Mouse (Mus musculus): ENCODE measurements around the gene Brd3os.
A peak's percentile ranks its signal among the peaks of the same experiment; 100 is the strongest.

Brd3os gene

DNA sequence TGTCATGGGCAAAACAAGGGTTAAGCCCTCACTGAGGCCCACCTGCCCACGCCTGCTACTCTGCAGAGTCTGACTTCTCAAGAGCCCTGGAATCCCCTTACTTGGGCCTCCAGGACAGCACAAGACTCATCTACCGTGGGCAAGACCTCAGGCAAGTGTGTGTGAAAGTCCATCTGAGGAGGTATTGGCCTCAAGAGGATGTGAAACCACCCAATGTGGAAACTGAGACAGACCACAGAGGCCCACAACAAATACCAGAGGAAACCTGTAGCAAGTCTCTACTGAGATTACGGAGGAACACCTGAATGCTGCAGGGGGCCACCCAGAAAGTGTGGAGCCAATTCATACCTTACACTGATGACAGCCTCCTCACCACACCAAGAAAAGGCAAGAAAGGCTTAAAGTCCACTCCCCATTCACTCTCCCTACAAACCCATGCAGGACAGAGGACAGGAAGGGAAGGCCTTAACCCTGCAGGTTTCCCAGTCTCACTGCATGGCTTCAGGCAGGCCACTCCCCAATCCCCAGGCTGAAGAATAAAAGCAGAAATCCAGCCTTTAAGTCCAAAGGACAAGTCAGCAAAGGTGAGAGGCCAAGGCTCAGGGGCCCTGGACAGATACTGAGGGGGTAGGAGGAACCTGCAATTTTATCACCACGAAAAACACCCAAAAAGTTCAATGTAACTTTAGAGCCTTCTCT lies 27.3 kb downstream of the Brd3os start:
- DNase-seq (ENCODE audit: low read depth): no peak

GRCm38 (mm10) chr2:27469991-27470355 lies 27.8 kb downstream of the Brd3os start:
- no peak for DNase-seq (ENCODE audit: low read depth)

DNA sequence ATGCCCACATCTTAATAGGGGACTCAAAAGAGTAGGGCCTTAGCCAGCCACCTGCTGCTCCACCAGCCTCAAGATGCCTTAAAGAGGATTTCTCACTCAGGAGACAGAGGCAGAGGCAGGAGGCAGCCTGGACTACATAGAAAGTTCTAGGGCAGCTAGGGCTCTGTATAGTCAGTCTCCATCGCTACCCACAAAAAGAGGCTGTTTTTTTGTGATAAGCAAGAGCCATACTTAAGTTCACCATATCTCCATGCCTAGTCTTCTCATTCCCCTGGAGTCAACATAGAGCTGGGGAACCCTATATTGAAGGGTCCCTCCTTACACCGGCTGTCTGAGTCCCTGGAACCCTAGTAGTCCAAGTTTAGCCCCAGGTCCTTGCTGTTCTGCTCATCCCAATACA lies 28.4 kb downstream of the Brd3os start:
- DNase-seq (ENCODE audit: low read depth): no peak

- DNase-seq (ENCODE audit: low read depth): no peak
Observed at GRCm38 (mm10) chr2:27471170-27471584, 29.1 kb downstream of the Brd3os start.

DNA sequence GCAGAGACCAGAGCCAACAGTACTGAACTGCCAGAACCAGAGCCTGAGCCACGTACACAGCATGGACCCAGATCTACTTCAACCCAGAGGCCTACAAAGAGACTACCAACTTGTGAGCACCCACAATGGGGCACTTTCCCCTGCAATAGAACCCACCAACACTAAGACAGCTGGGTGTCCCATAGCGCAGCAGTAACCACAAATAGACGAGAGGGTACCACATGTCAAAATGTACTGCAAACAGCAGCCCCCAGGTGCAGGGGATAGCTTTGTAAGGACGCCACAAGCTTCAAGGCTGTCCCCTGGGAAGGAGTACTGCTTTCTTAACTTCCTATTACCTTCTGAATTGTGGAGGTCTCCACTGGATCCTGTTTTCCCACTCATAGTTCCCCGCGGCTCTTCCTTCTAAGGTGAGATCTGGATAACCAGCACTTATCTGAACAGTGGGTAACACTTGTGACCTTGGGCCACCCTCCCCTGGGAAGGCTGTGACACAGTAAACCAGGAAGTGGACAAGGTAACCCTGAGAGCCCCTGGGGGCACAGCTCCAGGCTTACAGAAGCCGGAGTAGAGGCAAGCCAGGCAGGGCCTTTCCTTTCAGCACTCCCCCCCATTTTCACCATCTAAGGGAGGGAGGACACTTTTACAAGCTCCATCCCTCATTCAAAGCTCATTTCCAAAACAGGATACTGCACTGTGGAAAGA lies 31.1 kb downstream of the Brd3os start:
- no peak for DNase-seq (ENCODE audit: low read depth)

DNA sequence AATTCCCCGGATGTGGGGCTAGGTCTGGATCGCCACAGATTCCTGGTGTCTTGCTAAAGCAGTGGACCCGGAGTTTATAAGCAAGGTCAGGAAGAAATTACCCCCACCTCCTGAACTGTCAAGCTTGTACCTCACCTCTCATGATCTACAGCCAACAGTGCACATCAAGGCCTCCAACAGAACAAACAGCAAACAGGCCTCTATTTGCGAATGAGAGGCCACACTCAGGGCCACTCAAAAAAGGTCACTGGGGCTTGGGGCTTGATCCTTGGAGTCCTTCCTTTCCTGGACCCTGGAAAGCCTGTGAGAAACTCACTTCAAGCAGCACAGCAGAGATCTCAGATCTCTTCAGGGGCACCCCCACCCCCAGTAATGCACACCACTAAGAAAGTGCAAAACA lies 31.8 kb downstream of the Brd3os start:
- DNase-seq (ENCODE audit: low read depth): no peak

DNA sequence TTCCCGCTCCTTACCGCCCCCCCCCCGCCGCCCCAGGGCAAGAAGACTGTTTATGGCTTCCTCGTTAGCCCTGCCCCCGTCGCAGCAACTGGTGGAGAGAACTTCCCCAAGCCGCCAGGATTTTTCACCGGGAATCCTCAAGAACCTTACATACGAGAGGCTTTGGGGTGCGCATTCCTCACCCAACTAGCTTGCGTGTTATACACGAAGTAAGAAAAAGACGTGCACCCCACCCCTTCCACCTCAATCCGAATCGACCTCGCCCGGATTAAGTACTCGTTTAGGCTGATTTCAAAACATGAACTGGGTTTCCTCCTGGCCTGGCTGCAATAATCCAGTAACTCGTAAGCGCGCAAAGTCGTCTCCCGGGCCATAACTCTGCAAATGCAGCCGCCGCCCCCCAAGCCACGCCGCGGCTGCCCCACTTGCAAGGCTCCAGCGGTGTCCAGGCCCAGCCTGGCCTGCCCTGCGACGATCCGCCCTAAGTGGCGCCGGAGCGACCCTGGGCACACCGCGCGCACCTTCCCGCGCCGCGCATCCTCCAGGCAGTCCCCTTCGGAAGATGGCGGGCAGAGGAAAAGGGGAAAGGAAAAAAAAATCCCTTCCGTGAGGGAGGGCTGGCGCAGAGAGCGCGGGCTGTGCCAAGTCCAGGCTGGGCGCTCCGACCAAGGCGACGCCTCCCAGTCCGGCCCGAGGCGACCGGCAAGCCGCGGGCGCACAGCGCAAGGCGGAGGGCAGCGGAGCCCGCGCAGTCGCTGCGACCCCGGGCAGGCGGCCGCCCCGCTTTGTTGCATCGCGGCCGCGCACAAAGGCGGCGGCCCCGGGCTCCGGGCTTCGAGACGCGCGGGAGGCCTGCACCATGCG lies 32.7 kb downstream of the Brd3os start:
- peak; percentile 51 for DNase-seq (ENCODE audit: low read depth)

- peak; percentile 89 for DNase-seq (ENCODE audit: low read depth)
Observed at GRCm38 (mm10) chr2:27475495-27476302, 33.6 kb downstream of the Brd3os start.

- DNase-seq (ENCODE audit: low read depth): no peak
Observed at GRCm38 (mm10) chr2:27476303-27477192, 34.4 kb downstream of the Brd3os start.

GRCm38 (mm10) chr2:27479821-27480220 lies 37.7 kb downstream of the Brd3os start:
- no peak for DNase-seq (ENCODE audit: low read depth)

DNA sequence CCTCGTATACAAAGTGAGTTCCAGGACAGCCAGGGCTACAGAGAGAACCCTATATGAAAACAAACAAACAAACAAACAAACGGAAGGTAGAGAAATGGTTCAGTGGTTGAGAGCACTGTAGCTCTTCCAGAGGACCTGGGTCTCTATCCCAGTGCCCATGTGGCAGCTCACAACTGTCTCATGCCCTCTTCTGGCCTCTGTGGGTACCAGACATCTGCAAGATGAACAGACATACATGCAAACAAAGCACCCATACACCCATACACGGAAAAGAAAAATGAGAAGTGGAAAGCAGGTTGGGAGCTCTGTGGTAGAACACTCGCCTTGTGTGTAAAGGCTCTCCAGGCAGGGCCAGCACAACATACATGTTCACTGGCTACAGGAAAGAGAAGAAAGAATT lies 38.2 kb downstream of the Brd3os start:
- DNase-seq (ENCODE audit: low read depth): no peak

DNA sequence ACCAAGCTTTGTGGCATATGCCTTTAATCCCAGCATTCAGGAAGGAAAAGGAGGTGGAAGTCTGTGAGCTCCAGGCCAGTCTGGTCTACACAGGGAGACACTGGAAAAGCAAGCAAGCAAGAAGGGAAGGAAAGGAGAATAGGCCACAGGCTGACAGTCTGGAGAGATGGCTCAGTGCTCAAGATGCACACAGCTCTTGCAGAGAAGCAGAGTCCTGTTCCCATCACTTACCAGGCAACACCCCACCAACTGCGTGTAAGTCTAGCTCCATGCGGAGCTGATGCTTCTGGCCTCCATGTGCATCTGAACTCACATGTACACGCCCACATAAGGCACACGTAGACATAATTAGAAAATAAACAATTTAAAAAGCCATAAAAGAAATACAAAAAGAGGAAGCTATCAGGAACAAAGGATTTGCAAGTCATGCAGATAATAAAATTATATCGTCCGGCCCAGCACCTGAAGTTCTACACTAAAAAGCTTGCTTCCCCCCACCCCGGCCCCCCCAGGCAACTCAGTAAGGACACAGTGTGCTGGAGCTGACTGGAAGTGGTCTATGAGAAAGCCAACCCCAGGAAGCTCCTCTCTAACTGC lies 40.2 kb downstream of the Brd3os start:
- no peak for DNase-seq (ENCODE audit: low read depth)

GRCm38 (mm10) chr2:27486725-27487124 lies 44.6 kb downstream of the Brd3os start:
- no peak for DNase-seq (ENCODE audit: low read depth)

- DNase-seq (ENCODE audit: low read depth): no peak
Observed at GRCm38 (mm10) chr2:27487336-27488049, 45.4 kb downstream of the Brd3os start.

GRCm38 (mm10) chr2:27488362-27488761 lies 46.2 kb downstream of the Brd3os start:
- DNase-seq (ENCODE audit: low read depth): no peak

GRCm38 (mm10) chr2:27490939-27491338 lies 48.8 kb downstream of the Brd3os start:
- DNase-seq (ENCODE audit: low read depth): no peak
